Mouse (Mus musculus): ENCODE results near the gene Ccser1. TPM values are rescaled to one million over a fixed set of nuclear protein-coding genes. Genes with fewer than 3 reads are reported as not detected.

Ccser1 gene
- 0.52 TPM for polyA plus RNA-seq (2017; shearing (Covaris generic))

DNA sequence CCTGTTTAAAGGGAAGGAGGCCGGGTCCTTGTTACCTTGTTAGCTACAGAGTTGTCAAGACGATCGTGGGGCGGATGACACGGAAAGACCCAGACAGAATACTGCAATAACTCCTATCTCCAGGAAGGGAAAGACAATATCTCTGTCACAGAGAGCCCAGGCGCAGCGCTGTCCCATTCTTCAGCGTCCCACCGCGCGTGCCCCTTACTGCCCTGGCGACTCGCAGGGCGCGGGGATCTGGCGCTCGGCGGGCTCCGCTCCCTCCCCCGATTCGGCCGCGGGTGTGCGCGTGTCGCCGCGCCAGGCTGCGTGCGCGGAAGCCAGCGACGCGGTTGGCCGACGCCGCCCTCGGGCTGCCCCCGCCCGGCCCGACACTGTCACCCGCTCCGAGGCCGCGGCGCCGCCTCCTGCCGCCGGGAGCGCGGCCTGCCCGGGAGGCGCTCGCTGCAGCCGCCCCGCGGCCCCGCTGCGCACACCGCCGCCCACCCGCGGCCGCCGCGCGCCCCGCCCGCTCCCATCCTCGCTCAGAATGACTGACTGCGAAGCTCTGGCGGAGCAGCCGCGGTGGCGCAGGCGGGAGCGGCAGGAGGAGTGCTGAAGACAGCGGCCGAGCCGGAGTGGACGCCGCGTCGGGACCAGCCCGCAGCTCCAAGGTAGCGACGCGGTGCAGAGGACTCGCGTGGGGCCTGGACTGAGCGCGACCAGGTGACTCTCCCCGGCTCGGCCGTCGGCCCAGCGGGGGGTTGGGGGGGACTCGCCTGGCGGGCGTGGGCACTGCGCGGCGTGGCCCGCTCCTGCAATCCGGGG is at the start of gene Ccser1:
TSS of gene Ccser1 (plus strand) at position 376 of the 807 bp plus-strand sequence.

All from naive thymus-derived CD4-positive, alpha-beta T cell, adult 5 months (primary cell).